Mouse (Mus musculus) myocyte (in vitro differentiated cells): ENCODE data around the gene Tpst2. TPM values are rescaled to one million over a fixed set of nuclear protein-coding genes. Genes with fewer than 3 reads are reported as not detected.

Experiments used
- H3K27me3 ChIP-seq: one replicate; pipeline ENCODE4 v1.6.1; 2011; ENCODE audit not compliant: control insufficient read depth, insufficient read depth, insufficient read length
- H3K36me3 ChIP-seq: one replicate; pipeline ENCODE4 v1.6.1; 2011; ENCODE audit not compliant: control insufficient read depth, insufficient read depth
- H3K4me2 ChIP-seq: one replicate; pipeline ENCODE4 v1.6.1; 2011; ENCODE audit warnings: low read depth, control low read depth
- H3K4me3 ChIP-seq: one replicate; pipeline ENCODE4 v1.5.1; 2011; ENCODE audit warnings: mild to moderate bottlenecking, control low read depth, moderate library complexity
- H3K79me2 ChIP-seq: one replicate; pipeline ENCODE4 v1.6.1; 2011; ENCODE audit not compliant: control insufficient read depth, insufficient read depth
- H3ac ChIP-seq: one replicate; pipeline ENCODE4 v1.6.1; 2011; ENCODE audit not compliant: control insufficient read depth, insufficient read length
- CEBPB ChIP-seq: IDR thresholded peaks from 2 replicates; pipeline ENCODE4 v1.6.1; 2011; ENCODE audit warnings: mild to moderate bottlenecking, moderate library complexity; ENCODE audit not compliant: poor library complexity, insufficient read depth, severe bottlenecking
- E2F4 ChIP-seq: IDR thresholded peaks from one replicate; pipeline ENCODE4 v1.6.1; 2011; ENCODE audit warnings: mild to moderate bottlenecking, control low read depth, moderate library complexity; ENCODE audit not compliant: insufficient read depth
- MAX ChIP-seq: IDR thresholded peaks from one replicate; pipeline ENCODE4 v1.6.1; 2011; ENCODE audit warnings: low read depth, mild to moderate bottlenecking, control low read depth
- MYOD1 ChIP-seq, 3 experiments: IDR thresholded peaks; one replicate each; pipeline ENCODE4 v1.6.1; 2011; ENCODE audit warnings: control low read depth in 2 of 3, low read depth in 2 of 3, mild to moderate bottlenecking in 2 of 3, moderate library complexity in 1 of 3; ENCODE audit not compliant: insufficient read length in 2 of 3, control insufficient read depth in 1 of 3
- MYOG ChIP-seq, 3 experiments: IDR thresholded peaks; one replicate each; pipeline ENCODE4 v1.6.1; 2011; ENCODE audit warnings: control low read depth in 2 of 3, low read depth in 2 of 3, mild to moderate bottlenecking in 2 of 3; ENCODE audit not compliant: insufficient read length in 2 of 3, control insufficient read depth in 1 of 3, insufficient read depth in 1 of 3
- POLR2A ChIP-seq: IDR thresholded peaks from one replicate; pipeline ENCODE4 v1.6.1; 2011; ENCODE audit warnings: low read depth, mild to moderate bottlenecking, control low read depth, moderate library complexity; ENCODE audit not compliant: insufficient read length
- POLR2AphosphoS2 ChIP-seq: IDR thresholded peaks from one replicate; pipeline ENCODE4 v1.6.1; 2011; ENCODE audit warnings: low read depth, control low read depth; ENCODE audit not compliant: insufficient read length
- REST ChIP-seq: IDR thresholded peaks from one replicate; pipeline ENCODE4 v1.6.1; 2011; ENCODE audit warnings: mild to moderate bottlenecking, control low read depth, moderate library complexity; ENCODE audit not compliant: insufficient read depth, insufficient read length
- SRF ChIP-seq: IDR thresholded peaks from one replicate; pipeline ENCODE4 v1.6.1; 2011; ENCODE audit warnings: low read depth; ENCODE audit not compliant: control insufficient read depth, insufficient read length
- TCF12 ChIP-seq: IDR thresholded peaks from one replicate; pipeline ENCODE4 v1.6.1; 2011; ENCODE audit warnings: mild to moderate bottlenecking, control low read depth; ENCODE audit not compliant: poor library complexity, insufficient read depth, severe bottlenecking
- TCF3 ChIP-seq: IDR thresholded peaks from one replicate; pipeline ENCODE4 v1.6.1; 2011; ENCODE audit warnings: low read depth, control low read depth; ENCODE audit not compliant: insufficient read length
- USF1 ChIP-seq: IDR thresholded peaks from one replicate; pipeline ENCODE4 v1.6.1; 2011; ENCODE audit warnings: low read depth, mild to moderate bottlenecking, control low read depth, moderate library complexity
- polyA plus RNA-seq: library from polyadenylated mRNA; unstranded; fragments of >200 nt; fragmentation: generic; extraction: Trizol; gene quantifications from one replicate; pipeline ENCODE4 v1.2.1, GENCODE M21; 2012; ENCODE audit warnings: missing spikeins

Tpst2 gene
- polyA plus RNA-seq, 1 experiment = 94.7 TPM

- Histone ChIP-seq H3K79me2 (peaks cover 21% of the 10 kb centered on the region), H3K27me3 (no peaks in the 10 kb centered on the region), H3ac (no peak overlapping the region), H3K4me3 (no peak overlapping the region), H3K36me3 (no peaks in the 10 kb centered on the region), H3K4me2 (no peak overlapping the region)
- TF ChIP-seq MYOD1 (IDR thresholded peaks at IDR 0.05; ENCODE audit: control insufficient read depth in 1 of 3, insufficient read length in 2 of 3, low read depth in 2 of 3) (no peak), TCF12 (no peak)
Measured at GRCm38 (mm10) chr5:112273746-112274463, 2.6 kb upstream of the Tpst2 start.

- Histone ChIP-seq H3K79me2 (peaks cover 28% of the 10 kb centered on the region), H3K27me3 (no peaks in the 10 kb centered on the region), H3ac (no peak overlapping the region), H3K36me3 (no peaks in the 10 kb centered on the region), H3K4me3 (peak overlapping the region; percentile 84), H3K4me2 (peak overlapping the region; percentile 90)
- TF ChIP-seq SRF = no peak
- TF ChIP-seq POLR2AphosphoS2 = no peak
- no peak for TF ChIP-seq MYOD1 (IDR thresholded peaks at IDR 0.05; ENCODE audit: control insufficient read depth in 1 of 3, insufficient read length in 2 of 3, low read depth in 2 of 3)
- no peak for TF ChIP-seq REST
- no peak for TF ChIP-seq MAX
- TF ChIP-seq USF1 = no peak
- TF ChIP-seq CEBPB = no peak
- TF ChIP-seq POLR2A = no peak
- TF ChIP-seq MYOG (IDR thresholded peaks at IDR 0.05; ENCODE audit: control insufficient read depth in 1 of 3, insufficient read depth in 1 of 3, insufficient read length in 2 of 3, low read depth in 2 of 3) = no peak
- TF ChIP-seq TCF3 = no peak
- no peak for TF ChIP-seq TCF12
- no peak for TF ChIP-seq E2F4
Measured at GRCm38 (mm10) chr5:112275021-112275804, 1.3 kb upstream of the Tpst2 start.

GRCm38 (mm10) chr5:112276907-112277348, 437 bp downstream of the Tpst2 start:
- peaks cover 45% of the 10 kb centered on the region for H3K79me2 ChIP-seq
- peak overlapping the region; percentile 99 for H3K4me2 ChIP-seq
- H3ac ChIP-seq = peak overlapping the region; percentile 72
- no peaks in the 10 kb centered on the region for H3K36me3 ChIP-seq
- TF ChIP-seq USF1 = peak; percentile 78
- TF ChIP-seq E2F4 = no peak
- H3K27me3 ChIP-seq = no peaks in the 10 kb centered on the region
- peak overlapping the region; percentile 84 for H3K4me3 ChIP-seq

GRCm38 (mm10) chr5:112277906-112278470, 1.5 kb downstream of the Tpst2 start:
- Histone ChIP-seq H3K4me3 (peak overlapping the region; percentile 84), H3K4me2 (peak overlapping the region; percentile 99), H3K79me2 (peaks cover 56% of the 10 kb centered on the region), H3K27me3 (no peaks in the 10 kb centered on the region), H3ac (peak overlapping the region; percentile 72), H3K36me3 (no peaks in the 10 kb centered on the region)
- TF ChIP-seq POLR2AphosphoS2 (no peak), CEBPB (no peak), MAX (no peak), POLR2A (no peak), E2F4 (no peak), MYOD1 (IDR thresholded peaks at IDR 0.05; ENCODE audit: control insufficient read depth in 1 of 3, insufficient read length in 2 of 3, low read depth in 2 of 3) (no peak), SRF (no peak), REST (no peak), MYOG (IDR thresholded peaks at IDR 0.05; ENCODE audit: control insufficient read depth in 1 of 3, insufficient read depth in 1 of 3, insufficient read length in 2 of 3, low read depth in 2 of 3) (no peak), TCF12 (no peak), USF1 (no peak), TCF3 (no peak)
